Mouse (Mus musculus) kidney, adult 2 months (tissue): ENCODE results near the gene Trappc11.

ENCODE experiments used
- CTCF ChIP-seq: fragments of 200-500 bp; conservative IDR thresholded peaks from 2 replicates; pipeline ENCODE4 v1.5.1; 2011; ENCODE audit warnings: low read depth, mild to moderate bottlenecking, control low read depth, low read length, moderate library complexity, mixed read lengths; ENCODE audit not compliant: insufficient read depth, insufficient read length
- POLR2A ChIP-seq: fragments of 200-500 bp; IDR thresholded peaks from one replicate; pipeline ENCODE4 v1.6.1; 2011; ENCODE audit warnings: low read depth, low read length, control low read depth

- TF ChIP-seq POLR2A, result no peak
- TF ChIP-seq CTCF, result no peak
Measured at GRCm38 (mm10) chr8:47573482-47573881, 40.2 kb upstream of the Trappc11 start.
